Mouse (Mus musculus): ENCODE results near the gene Fez2. TPM values are rescaled to one million over a fixed set of nuclear protein-coding genes. Genes with fewer than 3 reads are reported as not detected.

Fez2 gene
- 27.2 and 28.7 TPM in 2 replicates for polyA plus RNA-seq (2015; fragmentation: Nextera tagmentation; extraction: Ambion mirVana)

DNA sequence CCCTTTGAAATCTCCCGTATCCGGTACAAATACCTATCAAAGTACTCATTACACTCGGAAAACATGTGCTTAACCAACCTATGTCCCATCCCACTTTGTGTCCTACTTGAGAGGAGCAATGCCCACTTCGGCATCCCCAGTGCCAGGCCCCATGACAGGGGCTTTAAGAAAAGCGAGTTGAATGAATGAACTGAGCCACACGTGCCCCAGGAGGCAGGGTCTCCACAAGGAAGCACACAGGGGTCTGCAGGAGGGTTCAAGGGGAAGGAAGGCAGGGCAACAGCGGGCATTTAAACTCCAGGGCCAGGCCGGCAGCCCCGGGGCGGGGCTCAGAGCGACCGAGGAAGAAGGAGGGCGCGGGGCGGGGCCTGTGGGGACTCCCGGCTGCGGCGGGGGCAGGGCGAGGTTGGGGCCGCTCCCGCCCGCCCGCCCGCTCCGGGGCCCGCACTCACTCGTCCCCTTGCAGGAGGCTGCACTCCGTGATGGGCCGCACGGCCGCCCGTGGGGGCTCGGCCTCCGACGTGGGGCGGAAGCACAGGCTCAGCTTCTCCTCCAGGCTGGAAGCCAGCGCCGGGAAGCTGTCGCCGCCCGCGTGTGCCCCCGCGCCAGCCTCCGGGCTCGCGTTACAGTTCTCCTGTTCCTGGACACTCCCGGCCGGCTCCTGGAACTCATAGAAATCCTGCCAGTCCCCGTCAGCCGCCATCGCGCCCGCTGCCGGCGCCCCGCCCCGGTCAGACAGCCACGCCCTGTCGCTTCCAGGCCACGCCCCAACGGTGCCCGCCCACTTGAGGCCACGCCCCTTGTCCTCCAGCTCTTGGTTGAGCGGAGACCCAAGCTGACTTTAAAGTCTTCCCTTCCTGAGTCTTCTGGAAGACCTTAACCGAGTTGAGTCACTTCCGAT, at the start of gene Fez2:
Gene Fez2, minus strand, starts transcription at position 772 of the 901 bp plus-strand sequence.
- H3K27ac ChIP-seq (replicated peaks) = peak within 1 kb of the TSS; percentile 99
- H3K9me3 ChIP-seq (ENCODE audit: control insufficient read depth, low read length) = no peaks in the 10 kb centered on the region
- WGBS = under 1% methylated on average over 37 of the region's 67 CpGs
- no peaks in the 10 kb centered on the region for H3K36me3 ChIP-seq (ENCODE audit: control insufficient read depth, insufficient read depth, low read length)
- DNase-seq (ENCODE audit: low spot score) (peak; percentile 95), ATAC-seq (ENCODE audit: low FRiP score, low TSS enrichment) (peak; percentile 98)
- H3K4me3 ChIP-seq (ENCODE audit: low read depth, low read length) = peak within 1 kb of the TSS; percentile 97
- H3K9ac ChIP-seq (ENCODE audit: low read length) = peak within 1 kb of the TSS; percentile 97
- no peaks in the 10 kb centered on the region for H3K4me1 ChIP-seq (replicated peaks; ENCODE audit: control insufficient read depth, insufficient read depth)
- TF ChIP-seq CTCF (IDR thresholded peaks at IDR 0.05; ENCODE audit: low read depth) = no peak
- TF ChIP-seq EP300 (optimal IDR thresholded peaks at IDR 0.05) = peak; percentile 63
- no peaks in the 10 kb centered on the region for H3K27me3 ChIP-seq (ENCODE audit: control insufficient read depth, insufficient read depth, low read length)
- peak within 1 kb of the TSS; percentile 79 for H3K4me2 ChIP-seq (replicated peaks; ENCODE audit: low read depth)

DNA sequence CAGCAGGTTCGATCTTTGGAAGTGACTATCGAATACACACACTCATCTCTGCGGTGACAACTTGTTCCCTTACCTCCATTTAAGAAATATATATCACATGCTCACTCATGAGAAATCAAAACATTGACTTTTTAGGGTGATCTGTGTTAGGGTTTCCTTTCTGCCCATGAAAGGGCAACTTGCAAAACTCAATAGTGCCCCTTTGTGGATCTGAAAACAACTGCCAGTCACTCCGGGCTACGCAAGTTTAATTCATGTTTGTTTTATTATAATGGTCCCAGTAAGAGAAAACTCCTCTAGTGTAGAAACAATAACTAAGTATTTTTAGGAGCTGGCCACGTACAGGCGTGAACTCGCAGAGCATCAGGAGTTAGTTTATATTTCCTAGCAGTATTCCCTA, 47.5 kb upstream of the Fez2 start:
- no peak overlapping the region for H3K4me2 ChIP-seq (replicated peaks; ENCODE audit: low read depth)
- no peak for DNase-seq (ENCODE audit: low spot score)
- 66% methylated on average over 8 of the region's 8 CpGs for WGBS
- TF ChIP-seq CTCF (IDR thresholded peaks at IDR 0.05; ENCODE audit: low read depth) (peak; percentile 53), EP300 (optimal IDR thresholded peaks at IDR 0.05) (no peak)
- ATAC-seq (ENCODE audit: low FRiP score, low TSS enrichment) = no peak
- H3K4me3 ChIP-seq (ENCODE audit: low read depth, low read length) = no peak overlapping the region
- no peaks in the 10 kb centered on the region for H3K36me3 ChIP-seq (ENCODE audit: control insufficient read depth, insufficient read depth, low read length)
- H3K9me3 ChIP-seq (ENCODE audit: control insufficient read depth, low read length) = no peaks in the 10 kb centered on the region
- H3K27me3 ChIP-seq (ENCODE audit: control insufficient read depth, insufficient read depth, low read length) = no peaks in the 10 kb centered on the region
- no peak overlapping the region for H3K9ac ChIP-seq (ENCODE audit: low read length)
- H3K27ac ChIP-seq (replicated peaks) = no peak overlapping the region
- no peaks in the 10 kb centered on the region for H3K4me1 ChIP-seq (replicated peaks; ENCODE audit: control insufficient read depth, insufficient read depth)

DNA sequence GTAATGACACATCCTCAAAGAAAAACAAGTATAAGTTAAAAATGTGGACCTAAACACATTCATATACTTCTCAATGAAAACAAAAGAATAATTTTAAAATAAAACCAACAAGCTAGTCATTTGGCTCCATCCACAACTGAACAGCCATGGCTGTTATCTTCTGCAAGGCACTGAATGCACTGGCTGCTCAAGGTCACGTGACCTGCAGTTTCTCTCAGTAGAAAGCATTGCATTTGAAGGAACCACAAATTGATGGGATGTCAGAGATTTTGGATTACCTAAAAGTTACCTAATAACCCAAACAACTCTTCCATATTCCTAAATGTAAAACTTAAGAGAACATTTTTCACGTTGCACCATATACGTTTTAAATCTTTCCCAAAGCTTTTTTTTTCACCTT, 47.1 kb upstream of the Fez2 start:
- Histone ChIP-seq H3K4me2 (replicated peaks; ENCODE audit: low read depth) (no peak overlapping the region), H3K27me3 (ENCODE audit: control insufficient read depth, insufficient read depth, low read length) (no peaks in the 10 kb centered on the region), H3K4me1 (replicated peaks; ENCODE audit: control insufficient read depth, insufficient read depth) (no peaks in the 10 kb centered on the region), H3K9me3 (ENCODE audit: control insufficient read depth, low read length) (no peaks in the 10 kb centered on the region), H3K9ac (ENCODE audit: low read length) (no peak overlapping the region), H3K36me3 (ENCODE audit: control insufficient read depth, insufficient read depth, low read length) (no peaks in the 10 kb centered on the region), H3K4me3 (ENCODE audit: low read depth, low read length) (no peak overlapping the region), H3K27ac (replicated peaks) (no peak overlapping the region)
- ATAC-seq (ENCODE audit: low FRiP score, low TSS enrichment) (no peak), DNase-seq (ENCODE audit: low spot score) (no peak)
- TF ChIP-seq CTCF (IDR thresholded peaks at IDR 0.05; ENCODE audit: low read depth) (no peak), EP300 (optimal IDR thresholded peaks at IDR 0.05) (no peak)
- WGBS = 76% methylated on average over 3 of the region's 3 CpGs

DNA sequence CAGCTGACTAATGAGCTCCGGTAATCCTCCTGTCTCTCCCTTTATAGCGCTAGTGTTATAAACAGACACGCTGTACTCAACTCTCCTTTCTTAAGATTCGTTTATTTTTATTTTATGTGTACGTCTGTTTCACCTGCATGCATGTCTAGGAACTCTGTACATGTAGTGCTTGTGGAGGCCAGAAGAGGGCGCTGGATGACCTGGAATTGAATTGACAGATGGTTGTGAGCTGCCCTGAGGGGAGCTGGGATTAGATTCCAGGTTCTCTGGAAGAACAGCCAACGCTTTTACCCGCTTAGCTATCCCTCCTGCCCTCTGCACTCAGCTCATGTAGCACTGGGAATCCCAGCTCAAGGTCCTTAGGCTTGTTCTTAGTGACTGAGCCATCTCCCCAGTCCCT, 42.2 kb upstream of the Fez2 start:
- no peaks in the 10 kb centered on the region for H3K36me3 ChIP-seq (ENCODE audit: control insufficient read depth, insufficient read depth, low read length)
- H3K9ac ChIP-seq (ENCODE audit: low read length) = no peak overlapping the region
- WGBS = 77% methylated on average over 8 of the region's 8 CpGs
- H3K4me2 ChIP-seq (replicated peaks; ENCODE audit: low read depth) = no peak overlapping the region
- DNase-seq (ENCODE audit: low spot score) = no peak
- no peak overlapping the region for H3K4me3 ChIP-seq (ENCODE audit: low read depth, low read length)
- no peak overlapping the region for H3K27ac ChIP-seq (replicated peaks)
- ATAC-seq (ENCODE audit: low FRiP score, low TSS enrichment) = no peak
- H3K4me1 ChIP-seq (replicated peaks; ENCODE audit: control insufficient read depth, insufficient read depth) = no peaks in the 10 kb centered on the region
- H3K9me3 ChIP-seq (ENCODE audit: control insufficient read depth, low read length) = no peaks in the 10 kb centered on the region
- TF ChIP-seq CTCF (IDR thresholded peaks at IDR 0.05; ENCODE audit: low read depth) (peak; percentile 43), EP300 (optimal IDR thresholded peaks at IDR 0.05) (no peak)
- H3K27me3 ChIP-seq (ENCODE audit: control insufficient read depth, insufficient read depth, low read length) = no peaks in the 10 kb centered on the region

DNA sequence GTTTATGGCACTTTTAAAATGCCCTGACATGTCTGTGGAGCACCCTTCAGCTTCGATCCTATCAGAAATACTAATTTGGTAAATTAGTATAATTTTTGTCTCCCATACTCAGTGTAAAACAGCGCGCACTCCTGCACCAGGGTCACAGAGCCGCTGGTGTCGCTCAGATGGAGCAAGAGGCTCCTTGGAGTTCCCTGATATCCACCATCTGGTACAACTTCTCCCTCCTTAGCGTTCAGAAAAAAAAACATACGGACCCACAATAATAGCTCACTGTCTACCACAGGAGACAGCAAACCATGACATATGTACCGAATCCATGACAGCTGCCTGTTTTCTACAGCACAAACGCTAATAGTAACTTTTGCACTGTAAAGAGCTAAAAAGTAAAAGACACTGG, 37.6 kb upstream of the Fez2 start:
- ATAC-seq (ENCODE audit: low FRiP score, low TSS enrichment) (no peak), DNase-seq (ENCODE audit: low spot score) (no peak)
- no peaks in the 10 kb centered on the region for H3K4me1 ChIP-seq (replicated peaks; ENCODE audit: control insufficient read depth, insufficient read depth)
- H3K27me3 ChIP-seq (ENCODE audit: control insufficient read depth, insufficient read depth, low read length) = no peaks in the 10 kb centered on the region
- H3K9me3 ChIP-seq (ENCODE audit: control insufficient read depth, low read length) = no peaks in the 10 kb centered on the region
- H3K4me3 ChIP-seq (ENCODE audit: low read depth, low read length) = no peak overlapping the region
- TF ChIP-seq CTCF (IDR thresholded peaks at IDR 0.05; ENCODE audit: low read depth) = no peak
- TF ChIP-seq EP300 (optimal IDR thresholded peaks at IDR 0.05) = no peak
- 73% methylated on average over 9 of the region's 9 CpGs for WGBS
- H3K27ac ChIP-seq (replicated peaks) = no peak overlapping the region
- no peak overlapping the region for H3K9ac ChIP-seq (ENCODE audit: low read length)
- no peak overlapping the region for H3K4me2 ChIP-seq (replicated peaks; ENCODE audit: low read depth)
- no peaks in the 10 kb centered on the region for H3K36me3 ChIP-seq (ENCODE audit: control insufficient read depth, insufficient read depth, low read length)

DNA sequence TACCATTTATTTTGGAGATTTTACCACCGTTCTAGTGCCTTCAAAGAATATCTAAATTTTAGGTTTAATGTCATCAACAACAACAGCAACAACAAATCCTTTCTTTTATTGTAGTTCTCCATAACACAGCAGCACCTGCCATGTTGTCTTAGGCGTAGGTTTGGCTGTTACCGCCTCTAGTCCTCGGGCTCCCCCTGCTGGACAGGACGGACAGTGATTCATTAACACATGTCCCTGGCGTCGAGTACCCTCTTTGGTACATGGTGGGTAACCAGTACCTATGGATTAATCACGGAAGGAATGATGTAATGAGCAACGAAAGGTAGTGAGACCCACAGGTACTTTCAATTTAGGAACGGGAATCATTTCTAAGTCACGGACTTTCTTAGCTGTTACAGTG, 37.2 kb upstream of the Fez2 start:
- Histone ChIP-seq H3K9ac (ENCODE audit: low read length) (no peak overlapping the region), H3K4me1 (replicated peaks; ENCODE audit: control insufficient read depth, insufficient read depth) (no peaks in the 10 kb centered on the region), H3K9me3 (ENCODE audit: control insufficient read depth, low read length) (no peaks in the 10 kb centered on the region), H3K4me3 (ENCODE audit: low read depth, low read length) (no peak overlapping the region), H3K4me2 (replicated peaks; ENCODE audit: low read depth) (no peak overlapping the region), H3K36me3 (ENCODE audit: control insufficient read depth, insufficient read depth, low read length) (no peaks in the 10 kb centered on the region), H3K27ac (replicated peaks) (no peak overlapping the region), H3K27me3 (ENCODE audit: control insufficient read depth, insufficient read depth, low read length) (no peaks in the 10 kb centered on the region)
- DNase-seq (ENCODE audit: low spot score) (peak; percentile 78), ATAC-seq (ENCODE audit: low FRiP score, low TSS enrichment) (0 out of 2 replicates have a peak, but pooled peaks have one; percentile 61)
- WGBS = 33% methylated on average over 11 of the region's 11 CpGs
- TF ChIP-seq CTCF (IDR thresholded peaks at IDR 0.05; ENCODE audit: low read depth) = peak; percentile 97
- TF ChIP-seq EP300 (optimal IDR thresholded peaks at IDR 0.05) = no peak

Data from stomach, postnatal 0 days (tissue).